Comparison of ENCODE assay signal across 22 mouse cellular contexts in genomic region chr12:71113074-71113473, GRCm38 (mm10). TPM values are rescaled to one million over a fixed set of nuclear protein-coding genes. Genes with fewer than 3 reads are reported as not detected.
A peak's percentile ranks its signal among the peaks of the same experiment; 100 is the strongest.
DNase-seq lines count a peak whose midpoint lies in the region; ATAC-seq and TF ChIP-seq lines count a peak whose summit lies in the region.
"Had no signal": no experiment of that assay in that cellular context is flagged by ENCODE, and none has a peak within 500 bp of the region (broad histone marks: within the 10 kb centered on the region; RNA-seq: fewer than 3 reads in every experiment).

No protein-coding gene starts in this region.

- no peak for TF ChIP-seq POLR2A in thymus, adult 2 months (IDR thresholded peaks at IDR 0.05; ENCODE audit: control insufficient read depth, extremely low read depth, insufficient read depth, low read length, poor library complexity)

- intact Hi-C loops in heart, postnatal 25 days (cut with DNase I): no loop called here

- peak overlapping the region; percentile 57 for H3K27ac ChIP-seq in heart, embryonic 15.5 days
- H3K27ac ChIP-seq in lung, postnatal 0 days (ENCODE audit: low read length): no peak overlapping the region
- H3K27ac ChIP-seq in liver, postnatal 0 days (ENCODE audit: low read depth): no peak overlapping the region
- H3K27ac ChIP-seq in thymus, adult 2 months (ENCODE audit: control insufficient read depth, insufficient read depth, low read length): no peak overlapping the region
- H3K27ac ChIP-seq: midbrain, embryonic 13.5 days had no signal

- 26% methylated on average over 10 of the region's 10 CpGs for WGBS in heart, embryonic 15.5 days
- 55% methylated on average over 10 of the region's 10 CpGs for WGBS in lung, postnatal 0 days
- WGBS in liver, postnatal 0 days (ENCODE audit: insufficient replicate concordance): 40% methylated on average over 10 of the region's 10 CpGs
- 69% methylated on average over 10 of the region's 10 CpGs for WGBS in thymus, adult 2 months

- H3K9me3 ChIP-seq in heart, embryonic 15.5 days (replicated peaks): no peaks in the 10 kb centered on the region
- no peaks in the 10 kb centered on the region for H3K9me3 ChIP-seq in lung, postnatal 0 days (ENCODE audit: low read length)
- H3K9me3 ChIP-seq in liver, postnatal 0 days (ENCODE audit: low read length): no peaks in the 10 kb centered on the region
- H3K9me3 ChIP-seq: midbrain, embryonic 13.5 days had no signal

- peak overlapping the region; percentile 13 for H3K4me3 ChIP-seq in heart, embryonic 15.5 days
- no peak overlapping the region for H3K4me3 ChIP-seq in lung, postnatal 0 days (ENCODE audit: low read depth, low read length)
- no peak overlapping the region for H3K4me3 ChIP-seq in liver, postnatal 0 days (ENCODE audit: low read depth, low read length)
- no peak overlapping the region for H3K4me3 ChIP-seq in thymus, adult 2 months (ENCODE audit: control insufficient read depth, insufficient read depth, low read length)
- H3K4me3 ChIP-seq: midbrain, embryonic 13.5 days; myocyte had no signal

- peaks cover 27% of the 10 kb centered on the region for H3K4me1 ChIP-seq in heart, embryonic 15.5 days (replicated peaks)
- no peaks in the 10 kb centered on the region; the same call in 1 of the 2 replicates for H3K4me1 ChIP-seq in lung, postnatal 0 days (ENCODE audit: insufficient read depth, low read depth, low read length)
- H3K4me1 ChIP-seq in liver, postnatal 0 days (ENCODE audit: insufficient read depth): peaks cover 7% of the 10 kb centered on the region; the same call in 1 of the 2 replicates
- peaks cover 8% of the 10 kb centered on the region for H3K4me1 ChIP-seq in thymus, adult 2 months (replicated peaks; ENCODE audit: control insufficient read depth, insufficient read depth, low read length)

- H3K9ac ChIP-seq in heart, embryonic 15.5 days: no peak overlapping the region
- H3K9ac ChIP-seq in lung, postnatal 0 days (replicated peaks; ENCODE audit: low read depth): no peak overlapping the region
- no peak overlapping the region for H3K9ac ChIP-seq in liver, postnatal 0 days (replicated peaks)
- H3K9ac ChIP-seq: midbrain, embryonic 13.5 days had no signal

- TF ChIP-seq EP300 in lung, postnatal 0 days (IDR thresholded peaks at IDR 0.05): no peak
- TF ChIP-seq EP300 in liver, postnatal 0 days (IDR thresholded peaks at IDR 0.05; ENCODE audit: low read depth): no peak

- peak overlapping the region; percentile 52 for H3K4me2 ChIP-seq in heart, embryonic 15.5 days
- 0 out of 2 replicates have a peak overlapping the region, but pooled peaks have one; percentile 11 for H3K4me2 ChIP-seq in lung, postnatal 0 days (replicated peaks; ENCODE audit: low read depth, low read length)
- H3K4me2 ChIP-seq in liver, postnatal 0 days (ENCODE audit: low read depth, low read length): no peak overlapping the region

- no peaks in the 10 kb centered on the region for H3K27me3 ChIP-seq in heart, embryonic 15.5 days
- no peaks in the 10 kb centered on the region for H3K27me3 ChIP-seq in lung, postnatal 0 days (replicated peaks; ENCODE audit: insufficient read depth, low read length)
- H3K27me3 ChIP-seq in liver, postnatal 0 days (ENCODE audit: insufficient read depth, low read length): no peaks in the 10 kb centered on the region
- no peaks in the 10 kb centered on the region for H3K27me3 ChIP-seq in thymus, adult 2 months (ENCODE audit: control insufficient read depth, insufficient read depth, low read length)

- no peak for TF ChIP-seq CTCF in lung, postnatal 0 days (IDR thresholded peaks at IDR 0.05)
- no peak for TF ChIP-seq CTCF in liver, postnatal 0 days (IDR thresholded peaks at IDR 0.05; ENCODE audit: low read depth)
- TF ChIP-seq CTCF in thymus, adult 2 months (IDR thresholded peaks at IDR 0.05; ENCODE audit: borderline replicate concordance, control insufficient read depth, extremely low read depth, insufficient read depth, low read length, poor library complexity): no peak

- ATAC-seq in heart, embryonic 15.5 days (replicated peaks; ENCODE audit: insufficient number of reproducible peaks, insufficient read depth, low FRiP score, low read depth): 0 out of 2 replicates have a peak, but pooled peaks have one; percentile 43
- ATAC-seq in lung, postnatal 0 days: no peak
- ATAC-seq in erythroblast, adult 5-6 weeks (replicated peaks; ENCODE audit: low FRiP score, poor library complexity, severe bottlenecking): peak; percentile 27
- ATAC-seq in liver, postnatal 0 days: peak; percentile 41
- ATAC-seq: midbrain, embryonic 13.5 days had no signal

- DNase-seq in heart, postnatal 25 days (ENCODE audit: low spot score): no peak
- DNase-seq in lung, postnatal 0 days (ENCODE audit: low spot score): no peak
- DNase-seq in lung, postnatal 36 days: no peak
- no peak for DNase-seq in liver, postnatal 0 days
- DNase-seq in ovary, adult 18-20 months (ENCODE audit: low spot score): no peak
- no peak for DNase-seq in thymus, adult 2 months
- DNase-seq: cerebellum, postnatal 14 days; kidney, adult 8-10 months; kidney, postnatal 36 days; right cerebral cortex, adult 18-20 months; spleen, adult 18-20 months; thymus, postnatal 36 days had no signal

- H3K36me3 ChIP-seq in heart, embryonic 15.5 days: no peaks in the 10 kb centered on the region
- no peaks in the 10 kb centered on the region for H3K36me3 ChIP-seq in lung, postnatal 0 days (ENCODE audit: insufficient read depth, low read length)
- no peaks in the 10 kb centered on the region for H3K36me3 ChIP-seq in liver, postnatal 0 days (replicated peaks; ENCODE audit: insufficient read depth, low read length)
- no peaks in the 10 kb centered on the region for H3K36me3 ChIP-seq in thymus, adult 2 months (ENCODE audit: control insufficient read depth, insufficient read depth, low read length)
- H3K36me3 ChIP-seq: midbrain, embryonic 13.5 days had no signal

RNA-seq across cellular contexts. Expression of gene Tomm20l, which starts 1.8 kb away (rescaled TPM):
- polyA plus RNA-seq in heart, embryonic 15.5 days (2015; fragmentation: Nextera tagmentation; extraction: Ambion mirVana): 0.25 TPM in 1 of 2 replicates, not detected in the other
- 1 to 10 TPM in 1 of 2 experiments, under 1 TPM in 1; 0.81 to 2.1 TPM for total RNA-seq in heart, postnatal 25 days (2021)
- polyA plus RNA-seq in lung, postnatal 0 days (2015; fragmentation: Nextera tagmentation; extraction: Ambion mirVana): 0.86 and 1.0 TPM in 2 replicates
- not detected in 2 replicates for total RNA-seq in erythroblast, adult 5-6 weeks (2015; ENCODE audit: low replicate concordance)
- total RNA-seq in erythroblast, adult 5-6 weeks (2017; ENCODE audit: low replicate concordance): not detected in 2 replicates
- polyA plus RNA-seq in liver, postnatal 0 days (2015; fragmentation: Nextera tagmentation; extraction: Ambion mirVana): not detected in 2 replicates
- polyA plus RNA-seq in thymus, adult 2 months (2012; rRNA removed): not detected in 2 replicates
- total RNA-seq: gastrocnemius, postnatal 4 days; layer of hippocampus, postnatal 14 days; left cerebral cortex, postnatal 36 days; neutrophil, adult 5-6 weeks had no signal
- polyA plus RNA-seq: liver, embryonic 16.5 days; myocyte; stomach, embryonic 16.5 days had no signal

RNA-seq across cellular contexts. Expression of gene Timm9, which starts 23.4 kb away (rescaled TPM):
- 90.9 and 98.9 TPM in 2 replicates for polyA plus RNA-seq in heart, embryonic 15.5 days (2015; fragmentation: Nextera tagmentation; extraction: Ambion mirVana)
- 10 to 100 TPM; 33.6 to 35.6 TPM for total RNA-seq in heart, postnatal 25 days (2021)
- polyA plus RNA-seq in lung, postnatal 0 days (2015; fragmentation: Nextera tagmentation; extraction: Ambion mirVana): 33.3 and 36.2 TPM in 2 replicates
- total RNA-seq in erythroblast, adult 5-6 weeks (2015; ENCODE audit: low replicate concordance): 17.9 and 18.8 TPM in 2 replicates
- 0.34 and 0.56 TPM in 2 replicates for total RNA-seq in erythroblast, adult 5-6 weeks (2017; ENCODE audit: low replicate concordance)
- polyA plus RNA-seq in liver, postnatal 0 days (2015; fragmentation: Nextera tagmentation; extraction: Ambion mirVana): 58.2 and 61.9 TPM in 2 replicates
- 12.4 and 15.7 TPM in 2 replicates for polyA plus RNA-seq in thymus, adult 2 months (2012; rRNA removed)

RNA-seq across cellular contexts. Expression of gene 2700049A03Rik, which starts 23.6 kb away (rescaled TPM):
- polyA plus RNA-seq in heart, embryonic 15.5 days (2015; fragmentation: Nextera tagmentation; extraction: Ambion mirVana): 8.4 and 8.6 TPM in 2 replicates
- total RNA-seq in heart, postnatal 25 days (2021): 1 to 10 TPM; 3.0 to 3.3 TPM
- 8.1 TPM in 2 replicates for polyA plus RNA-seq in lung, postnatal 0 days (2015; fragmentation: Nextera tagmentation; extraction: Ambion mirVana)
- total RNA-seq in erythroblast, adult 5-6 weeks (2015; ENCODE audit: low replicate concordance): 5.8 and 12.3 TPM in 2 replicates
- total RNA-seq in erythroblast, adult 5-6 weeks (2017; ENCODE audit: low replicate concordance): 15.4 and 17.7 TPM in 2 replicates
- polyA plus RNA-seq in liver, postnatal 0 days (2015; fragmentation: Nextera tagmentation; extraction: Ambion mirVana): 2.2 and 2.4 TPM in 2 replicates
- 6.6 and 7.0 TPM in 2 replicates for polyA plus RNA-seq in thymus, adult 2 months (2012; rRNA removed)
